Mouse (Mus musculus): Measurements from ENCODE around the gene Larp4b. TPM values are rescaled to one million over a fixed set of nuclear protein-coding genes. Genes with fewer than 3 reads are reported as not detected.

Gene Larp4b
- polyA plus RNA-seq, 1 experiment from 2014 or later = 45.2 TPM

GRCm38 (mm10) chr13:9178270-9178669 is 84.6 kb downstream of the Larp4b start:
- Histone ChIP-seq H3K27ac (ENCODE audit: low read depth) (no peak overlapping the region), H3K36me3 (ENCODE audit: control insufficient read depth, insufficient read depth, low read length) (peaks cover 14% of the 10 kb centered on the region; the same call in 1 of the 2 replicates), H3K4me1 (replicated peaks; ENCODE audit: control insufficient read depth, insufficient read depth, low read length) (0 out of 2 replicates have a peak, but pooled peaks cover 3% of the 10 kb centered on the region), H3K9ac (ENCODE audit: low read length) (no peak overlapping the region), H3K4me3 (ENCODE audit: low read depth, low read length) (no peak overlapping the region), H3K4me2 (ENCODE audit: low read length) (no peak overlapping the region), H3K9me3 (ENCODE audit: control insufficient read depth, low read length) (no peaks in the 10 kb centered on the region), H3K27me3 (replicated peaks; ENCODE audit: control insufficient read depth, insufficient read depth, low read length) (no peaks in the 10 kb centered on the region)
- no peak for DNase-seq (ENCODE audit: low spot score)
- WGBS = 88% methylated on average over 4 of the region's 4 CpGs
- no peak for ATAC-seq (replicated peaks; ENCODE audit: low FRiP score, low TSS enrichment, low read depth)

- WGBS = 59% methylated on average over 3 of the region's 3 CpGs
Measured at GRCm38 (mm10) chr13:9178718-9179117, 85.0 kb downstream of the Larp4b start.

DNA sequence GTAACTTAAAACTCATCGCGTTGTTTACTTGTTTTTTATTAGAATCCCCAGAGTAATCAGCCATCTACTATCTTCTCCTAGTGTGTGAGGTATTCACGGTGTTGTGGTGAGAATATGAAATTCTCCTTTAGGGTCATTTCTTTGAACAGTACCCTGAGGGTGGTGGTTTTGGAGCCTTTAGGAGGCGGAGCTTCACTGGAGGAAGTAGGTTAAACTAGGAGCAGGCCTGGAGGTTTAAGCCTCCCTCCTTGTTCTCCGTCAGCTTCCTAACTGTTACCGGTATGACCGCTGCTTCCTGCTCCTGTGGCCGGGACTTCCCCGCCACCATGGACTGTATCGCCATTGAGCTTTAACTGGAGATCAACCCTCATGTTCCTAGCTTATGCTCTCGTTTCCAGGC is 86.5 kb downstream of the Larp4b start:
- WGBS = 51% methylated on average over 11 of the region's 11 CpGs
- no peak for ATAC-seq (replicated peaks; ENCODE audit: low FRiP score, low TSS enrichment, low read depth)
- Histone ChIP-seq H3K36me3 (ENCODE audit: control insufficient read depth, insufficient read depth, low read length) (no peaks in the 10 kb centered on the region), H3K4me1 (replicated peaks; ENCODE audit: control insufficient read depth, insufficient read depth, low read length) (0 out of 2 replicates have a peak, but pooled peaks cover 3% of the 10 kb centered on the region), H3K4me2 (ENCODE audit: low read length) (peak overlapping the region; percentile 3; the same call in 1 of the 2 replicates), H3K27me3 (replicated peaks; ENCODE audit: control insufficient read depth, insufficient read depth, low read length) (no peaks in the 10 kb centered on the region), H3K4me3 (ENCODE audit: low read depth, low read length) (no peak overlapping the region), H3K9ac (ENCODE audit: low read length) (no peak overlapping the region), H3K27ac (ENCODE audit: low read depth) (no peak overlapping the region), H3K9me3 (ENCODE audit: control insufficient read depth, low read length) (no peaks in the 10 kb centered on the region)
- DNase-seq (ENCODE audit: low spot score) = no peak

More at GRCm38 (mm10) chr13:9178718-9179117, 85.0 kb downstream of the Larp4b start:
- Histone ChIP-seq H3K27me3 (replicated peaks; ENCODE audit: control insufficient read depth, insufficient read depth, low read length) (no peaks in the 10 kb centered on the region), H3K4me1 (replicated peaks; ENCODE audit: control insufficient read depth, insufficient read depth, low read length) (0 out of 2 replicates have a peak, but pooled peaks cover 3% of the 10 kb centered on the region), H3K9me3 (ENCODE audit: control insufficient read depth, low read length) (no peaks in the 10 kb centered on the region), H3K27ac (ENCODE audit: low read depth) (no peak overlapping the region), H3K36me3 (ENCODE audit: control insufficient read depth, insufficient read depth, low read length) (peaks cover 9% of the 10 kb centered on the region; the same call in 1 of the 2 replicates), H3K4me2 (ENCODE audit: low read length) (no peak overlapping the region), H3K9ac (ENCODE audit: low read length) (no peak overlapping the region), H3K4me3 (ENCODE audit: low read depth, low read length) (no peak overlapping the region)
- no peak for ATAC-seq (replicated peaks; ENCODE audit: low FRiP score, low TSS enrichment, low read depth)
- DNase-seq (ENCODE audit: low spot score) = no peak

DNA sequence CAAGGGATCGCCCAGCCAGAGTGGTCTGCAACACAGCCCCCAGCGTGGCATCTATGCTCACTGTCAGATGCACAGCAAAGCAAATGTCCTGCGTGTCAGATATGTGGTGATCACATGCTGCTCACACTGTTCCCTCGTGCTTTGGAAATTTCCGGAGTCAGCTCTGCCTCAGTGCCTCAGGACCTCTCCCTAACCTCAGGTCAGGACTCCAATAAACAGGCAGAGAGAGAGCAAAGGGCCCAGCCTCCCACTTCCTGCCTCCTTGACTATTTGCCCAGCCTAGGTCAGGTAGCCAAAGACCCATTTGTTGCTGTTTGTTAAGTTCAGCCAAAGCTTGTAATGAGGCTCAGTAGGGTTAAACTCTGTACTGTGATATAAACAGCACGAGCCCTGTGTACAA is 87.4 kb downstream of the Larp4b start:
- Histone ChIP-seq H3K4me3 (ENCODE audit: low read depth, low read length) (no peak overlapping the region), H3K4me2 (ENCODE audit: low read length) (no peak overlapping the region), H3K36me3 (ENCODE audit: control insufficient read depth, insufficient read depth, low read length) (no peaks in the 10 kb centered on the region), H3K4me1 (replicated peaks; ENCODE audit: control insufficient read depth, insufficient read depth, low read length) (0 out of 2 replicates have a peak, but pooled peaks cover 3% of the 10 kb centered on the region), H3K9ac (ENCODE audit: low read length) (no peak overlapping the region), H3K27ac (ENCODE audit: low read depth) (no peak overlapping the region), H3K27me3 (replicated peaks; ENCODE audit: control insufficient read depth, insufficient read depth, low read length) (no peaks in the 10 kb centered on the region), H3K9me3 (ENCODE audit: control insufficient read depth, low read length) (no peaks in the 10 kb centered on the region)
- DNase-seq (ENCODE audit: low spot score) = no peak
- ATAC-seq (replicated peaks; ENCODE audit: low FRiP score, low TSS enrichment, low read depth) = 0 out of 2 replicates have a peak, but pooled peaks have one; percentile 10
- WGBS = 77% methylated on average over 6 of the region's 6 CpGs

DNA sequence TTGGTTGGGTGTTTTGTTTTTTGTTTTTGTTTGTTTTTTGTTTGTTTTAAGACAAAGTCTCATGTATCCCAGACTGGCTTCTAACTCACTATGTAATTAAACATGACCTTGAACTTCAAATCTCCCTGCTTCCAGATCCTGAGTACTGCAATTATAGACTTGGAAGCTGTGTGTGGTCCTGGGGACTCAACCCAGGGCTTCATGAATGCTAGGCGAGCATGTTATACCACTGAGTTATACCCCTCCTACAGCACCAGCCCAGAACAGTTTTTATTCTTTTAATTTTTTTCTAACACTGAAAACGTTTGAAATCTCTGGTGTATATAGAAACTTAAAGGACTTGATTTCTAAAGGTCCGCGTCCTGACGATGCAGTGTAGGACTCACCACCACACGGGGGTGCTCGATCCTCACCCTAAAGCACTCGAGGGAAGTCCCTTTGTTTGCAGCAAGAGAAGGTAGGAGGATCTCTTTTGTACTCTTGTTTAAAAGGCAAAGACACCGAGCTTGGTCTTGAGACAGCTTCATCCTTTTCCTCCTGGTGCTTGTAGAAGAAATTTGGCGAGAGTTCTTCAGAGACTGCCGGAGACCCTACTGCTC is 88.1 kb downstream of the Larp4b start:
- Histone ChIP-seq H3K4me1 (replicated peaks; ENCODE audit: control insufficient read depth, insufficient read depth, low read length) (0 out of 2 replicates have a peak, but pooled peaks cover 3% of the 10 kb centered on the region), H3K4me2 (ENCODE audit: low read length) (no peak overlapping the region), H3K27ac (ENCODE audit: low read depth) (no peak overlapping the region), H3K36me3 (ENCODE audit: control insufficient read depth, insufficient read depth, low read length) (no peaks in the 10 kb centered on the region), H3K27me3 (replicated peaks; ENCODE audit: control insufficient read depth, insufficient read depth, low read length) (no peaks in the 10 kb centered on the region), H3K4me3 (ENCODE audit: low read depth, low read length) (no peak overlapping the region), H3K9me3 (ENCODE audit: control insufficient read depth, low read length) (no peaks in the 10 kb centered on the region), H3K9ac (ENCODE audit: low read length) (no peak overlapping the region)
- ATAC-seq (replicated peaks; ENCODE audit: low FRiP score, low TSS enrichment, low read depth) (peak; percentile 61), DNase-seq (ENCODE audit: low spot score) (peak; percentile 91)
- WGBS = 12% methylated on average over 11 of the region's 11 CpGs

DNA sequence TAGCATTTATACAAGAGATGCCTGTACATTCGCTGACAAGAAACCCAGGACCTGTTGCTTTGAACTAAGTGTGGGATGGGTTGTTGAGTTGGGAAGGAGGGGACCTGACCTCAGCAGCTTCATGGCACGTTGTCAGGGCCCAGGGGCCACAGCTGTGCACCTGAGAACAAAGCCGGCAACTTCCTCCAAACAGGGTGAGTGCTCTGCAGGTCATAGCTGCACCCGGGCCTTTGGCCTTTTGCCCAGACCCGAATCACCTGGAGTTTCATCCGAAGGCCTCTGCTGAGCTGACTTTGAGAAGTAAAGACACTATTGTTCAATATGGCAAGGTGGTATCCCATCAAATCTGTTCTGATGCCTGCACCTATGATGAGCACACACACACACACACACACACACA is 90.6 kb downstream of the Larp4b start:
- no peak for DNase-seq (ENCODE audit: low spot score)

DNA sequence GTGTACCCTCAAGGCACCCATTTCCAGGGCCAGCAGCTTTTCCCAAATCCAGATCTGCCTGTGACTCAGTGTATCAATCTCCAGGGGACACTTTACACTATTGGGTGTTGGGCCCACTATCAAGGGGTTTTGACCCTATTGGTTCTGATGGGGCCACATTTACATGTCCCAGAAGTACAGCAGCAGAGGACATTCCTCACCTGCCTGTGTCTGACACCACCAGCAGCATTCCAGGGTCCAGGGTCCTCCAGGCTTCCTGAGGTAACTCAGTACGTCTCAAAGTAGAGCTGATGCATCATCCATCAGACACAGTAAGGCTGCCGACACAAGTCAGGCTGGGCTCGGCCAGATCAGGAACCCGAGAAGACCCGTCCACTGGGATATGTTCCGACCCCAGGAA is 91.0 kb downstream of the Larp4b start:
- Histone ChIP-seq H3K4me2 (ENCODE audit: low read length) (no peak overlapping the region), H3K27ac (ENCODE audit: low read depth) (no peak overlapping the region), H3K9ac (ENCODE audit: low read length) (no peak overlapping the region), H3K9me3 (ENCODE audit: control insufficient read depth, low read length) (no peaks in the 10 kb centered on the region), H3K27me3 (replicated peaks; ENCODE audit: control insufficient read depth, insufficient read depth, low read length) (no peaks in the 10 kb centered on the region), H3K36me3 (ENCODE audit: control insufficient read depth, insufficient read depth, low read length) (no peaks in the 10 kb centered on the region), H3K4me1 (replicated peaks; ENCODE audit: control insufficient read depth, insufficient read depth, low read length) (0 out of 2 replicates have a peak, but pooled peaks cover 3% of the 10 kb centered on the region), H3K4me3 (ENCODE audit: low read depth, low read length) (no peak overlapping the region)
- ATAC-seq (replicated peaks; ENCODE audit: low FRiP score, low TSS enrichment, low read depth) (no peak), DNase-seq (ENCODE audit: low spot score) (no peak)
- 77% methylated on average over 6 of the region's 6 CpGs for WGBS

More for the DNA sequence above, 90.6 kb downstream of the Larp4b start:
- Histone ChIP-seq H3K36me3 (ENCODE audit: control insufficient read depth, insufficient read depth, low read length) (no peaks in the 10 kb centered on the region), H3K4me1 (replicated peaks; ENCODE audit: control insufficient read depth, insufficient read depth, low read length) (0 out of 2 replicates have a peak, but pooled peaks cover 3% of the 10 kb centered on the region), H3K4me2 (ENCODE audit: low read length) (no peak overlapping the region), H3K27me3 (replicated peaks; ENCODE audit: control insufficient read depth, insufficient read depth, low read length) (no peaks in the 10 kb centered on the region), H3K9ac (ENCODE audit: low read length) (no peak overlapping the region), H3K4me3 (ENCODE audit: low read depth, low read length) (no peak overlapping the region), H3K27ac (ENCODE audit: low read depth) (no peak overlapping the region), H3K9me3 (ENCODE audit: control insufficient read depth, low read length) (no peaks in the 10 kb centered on the region)
- no peak for ATAC-seq (replicated peaks; ENCODE audit: low FRiP score, low TSS enrichment, low read depth)
- 82% methylated on average over 6 of the region's 6 CpGs for WGBS

- ATAC-seq (replicated peaks; ENCODE audit: low FRiP score, low TSS enrichment, low read depth) (no peak), DNase-seq (ENCODE audit: low spot score) (no peak)
- no peak overlapping the region for H3K27ac ChIP-seq (ENCODE audit: low read depth)
- H3K4me1 ChIP-seq (replicated peaks; ENCODE audit: control insufficient read depth, insufficient read depth, low read length) = 0 out of 2 replicates have a peak, but pooled peaks cover 6% of the 10 kb centered on the region
- no peaks in the 10 kb centered on the region for H3K9me3 ChIP-seq (ENCODE audit: control insufficient read depth, low read length)
- H3K9ac ChIP-seq (ENCODE audit: low read length) = no peak overlapping the region
- H3K4me2 ChIP-seq (ENCODE audit: low read length) = no peak overlapping the region
- 64% methylated on average over 7 of the region's 7 CpGs for WGBS
- no peaks in the 10 kb centered on the region for H3K27me3 ChIP-seq (replicated peaks; ENCODE audit: control insufficient read depth, insufficient read depth, low read length)
- no peaks in the 10 kb centered on the region for H3K36me3 ChIP-seq (ENCODE audit: control insufficient read depth, insufficient read depth, low read length)
- H3K4me3 ChIP-seq (ENCODE audit: low read depth, low read length) = no peak overlapping the region
Measured at GRCm38 (mm10) chr13:9187156-9187555, 93.5 kb downstream of the Larp4b start.

All from intestine, embryonic 14.5 days (tissue).